Mouse (Mus musculus) gonadal fat pad, adult 2 months (tissue): ENCODE data around the gene Sulf2. TPM values are rescaled to one million over a fixed set of nuclear protein-coding genes. Genes with fewer than 3 reads are reported as not detected.
"Not testable (repeated sequence)": the region's sequence is repeated elsewhere in the genome, so short reads cannot be mapped to it uniquely, and the experiment has no call there.

ENCODE experiments used
- DNase-seq: peaks from one replicate; pipeline ENCODE4 v3.0.0-alpha.2; 2012; ENCODE audit warnings: low read depth
- polyA plus RNA-seq: library from polyadenylated mRNA; depleted of rRNA; stranded (reverse); fragments of >200 nt; gene quantifications from 2 replicates; pipeline ENCODE4 v1.2.3, GENCODE M21; 2012

Sulf2 gene
- polyA plus RNA-seq, 1 experiment: 132 TPM

- DNase-seq: no peak
These were observed 68.8 kb downstream of the Sulf2 start for GRCm38 (mm10) chr2:166086457-166087233.

DNA sequence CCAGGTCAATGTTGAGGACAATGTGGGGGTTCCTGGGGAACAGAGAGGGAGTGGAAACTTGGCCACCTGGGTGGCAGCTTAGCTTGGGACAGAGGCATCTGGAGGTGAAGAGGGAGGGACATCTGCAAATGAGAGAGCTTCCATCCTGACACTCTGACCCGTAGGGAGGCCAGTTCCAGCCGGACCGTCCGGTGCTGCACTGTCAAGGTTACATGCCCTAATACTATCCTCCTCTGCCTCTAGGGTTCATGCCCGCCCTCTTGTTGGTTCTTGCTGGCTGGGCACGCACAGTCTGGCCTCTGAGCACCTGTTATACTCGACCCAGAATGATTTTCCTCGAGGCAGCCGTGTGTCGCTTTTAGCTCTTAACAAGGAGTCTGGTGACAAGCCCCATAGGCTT is 69.7 kb downstream of the Sulf2 start:
- no peak for DNase-seq

- not testable (repeated sequence) for DNase-seq
These were observed 70.5 kb downstream of the Sulf2 start for GRCm38 (mm10) chr2:166084964-166085363.

- DNase-seq: no peak
These were observed 71.4 kb downstream of the Sulf2 start for GRCm38 (mm10) chr2:166084111-166084510.

DNA sequence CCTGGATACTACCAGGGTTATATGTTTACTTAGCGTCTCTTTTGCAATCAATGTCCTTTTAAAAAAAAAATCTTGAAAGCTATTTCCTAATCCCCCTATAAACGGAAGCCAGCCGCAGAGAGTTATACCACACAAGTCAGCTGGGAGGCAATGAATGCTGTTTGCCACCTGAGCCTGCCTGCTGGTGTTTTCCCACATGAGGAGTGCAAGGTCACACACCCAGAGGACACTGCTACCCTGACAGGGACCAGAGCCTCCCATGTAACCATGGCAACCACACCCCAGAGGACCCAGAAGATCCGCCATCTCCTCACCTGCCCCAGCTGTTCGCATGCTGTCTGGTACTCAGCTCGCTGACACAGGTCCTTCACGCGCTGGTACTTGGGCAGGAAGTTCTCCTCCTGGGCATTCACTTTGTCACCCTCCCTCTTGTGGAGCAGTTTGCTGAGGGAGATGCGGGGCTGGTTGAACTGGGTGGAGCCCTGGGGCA is 71.9 kb downstream of the Sulf2 start:
- DNase-seq: no peak

- DNase-seq: no peak
These were observed 72.8 kb downstream of the Sulf2 start for GRCm38 (mm10) chr2:166082661-166083060.

DNA sequence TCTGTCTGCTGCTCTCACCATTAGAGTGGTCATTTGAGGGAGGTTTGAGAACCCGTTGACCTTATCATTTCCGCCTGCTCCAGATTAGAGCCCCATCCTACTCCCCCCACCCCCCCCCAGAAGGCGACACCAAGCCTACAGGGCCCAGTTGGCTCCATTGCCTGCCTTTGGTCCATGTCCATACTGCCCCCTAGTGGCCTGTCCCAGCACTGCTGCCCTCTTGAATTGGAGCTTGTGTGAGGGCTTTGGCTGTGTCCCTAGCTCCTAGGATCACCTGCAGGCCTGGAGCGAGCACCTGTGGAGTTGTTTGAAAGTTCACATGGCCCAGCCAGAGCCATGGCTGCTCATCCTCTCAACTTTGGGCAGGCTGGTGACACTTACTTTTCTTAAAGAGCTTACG is 73.3 kb downstream of the Sulf2 start:
- no peak for DNase-seq

GRCm38 (mm10) chr2:166080967-166081750 is 74.3 kb downstream of the Sulf2 start:
- no peak for DNase-seq

- no peak for DNase-seq
These were observed 75.2 kb downstream of the Sulf2 start for GRCm38 (mm10) chr2:166079961-166080885.

DNA sequence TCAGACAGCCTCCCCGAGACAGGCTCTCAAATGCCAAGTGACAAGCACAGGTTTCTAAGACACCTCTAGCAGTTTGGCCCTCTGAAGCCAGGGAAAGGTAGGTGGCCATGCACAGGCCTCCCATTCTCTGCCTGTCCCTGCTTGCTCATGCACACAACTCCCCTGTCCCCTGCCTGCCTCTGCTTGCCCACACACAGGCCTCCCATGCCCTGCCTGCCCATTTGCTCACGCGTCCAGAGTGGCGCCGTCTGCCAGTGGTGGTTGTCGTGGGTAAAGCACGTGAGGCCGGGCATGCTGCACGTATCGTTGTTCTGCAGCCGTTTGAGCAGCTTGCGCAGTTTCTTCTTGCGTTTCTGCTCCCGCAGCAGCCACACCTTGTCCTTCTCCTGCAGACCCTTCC is 76.2 kb downstream of the Sulf2 start:
- no peak for DNase-seq

GRCm38 (mm10) chr2:166077371-166077770 is 78.1 kb downstream of the Sulf2 start:
- DNase-seq: no peak

- no peak for DNase-seq
These were observed 81.1 kb downstream of the Sulf2 start for GRCm38 (mm10) chr2:166074322-166074721.

GRCm38 (mm10) chr2:166073082-166073481 is 82.4 kb downstream of the Sulf2 start:
- no peak for DNase-seq

DNA sequence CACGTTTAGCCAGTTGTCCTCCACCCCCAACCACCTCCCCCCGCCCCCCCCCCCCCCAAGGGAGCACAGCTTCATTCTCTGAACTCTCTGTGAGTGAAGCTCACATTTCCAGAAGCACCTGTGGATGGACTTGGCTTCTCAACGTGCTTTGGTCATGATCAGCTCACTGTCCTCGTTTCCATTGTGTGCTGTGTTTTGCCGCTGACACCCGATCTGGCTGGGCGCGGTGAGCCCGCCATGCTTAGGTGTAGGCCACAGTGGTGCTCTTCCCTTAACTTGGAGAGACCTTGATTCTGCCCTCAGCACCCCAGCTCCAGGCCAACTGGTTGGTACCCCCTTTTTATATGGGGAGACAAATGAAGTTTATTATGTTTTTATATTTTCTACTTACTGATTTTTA is 83.6 kb downstream of the Sulf2 start:
- DNase-seq: no peak

GRCm38 (mm10) chr2:166071481-166071880 is 84.0 kb downstream of the Sulf2 start:
- DNase-seq: no peak

DNA sequence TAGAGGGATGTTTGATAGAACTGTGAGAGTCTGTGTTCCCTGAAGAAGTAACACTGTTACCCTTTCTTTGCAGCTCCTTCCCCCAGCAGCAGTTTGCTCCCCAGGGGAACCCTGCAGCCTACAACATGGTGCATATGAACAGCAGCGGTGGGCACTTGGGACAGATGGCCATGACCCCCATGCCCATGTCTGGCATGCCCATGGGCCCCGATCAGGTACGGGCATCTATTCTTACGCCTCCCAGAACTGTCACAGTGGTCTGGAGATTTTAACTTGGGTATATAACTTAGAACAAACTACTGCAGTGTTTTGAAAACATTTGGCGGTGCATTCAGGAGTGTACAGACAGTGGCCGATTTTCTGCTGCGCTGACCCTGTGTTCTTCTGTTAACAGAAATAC is 85.7 kb downstream of the Sulf2 start:
- no peak for DNase-seq

DNA sequence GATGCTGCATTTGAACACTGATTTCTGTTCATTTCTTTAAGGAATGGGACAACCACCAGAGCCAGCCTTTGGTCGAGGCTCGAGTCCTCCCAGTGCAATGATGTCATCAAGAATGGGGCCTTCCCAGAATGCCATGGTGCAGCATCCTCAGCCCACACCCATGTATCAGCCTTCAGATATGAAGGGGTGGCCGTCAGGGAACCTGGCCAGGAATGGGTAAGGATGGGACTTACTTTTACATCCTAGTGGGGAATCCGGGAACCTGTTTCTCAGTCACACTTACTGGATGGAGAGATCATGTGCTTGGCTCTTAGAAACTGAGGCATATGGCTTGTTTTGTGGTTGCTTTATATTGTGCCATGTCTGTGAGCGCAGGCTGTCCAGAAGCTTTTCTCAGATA is 86.3 kb downstream of the Sulf2 start:
- DNase-seq: no peak

- no peak for DNase-seq
These were observed 87.2 kb downstream of the Sulf2 start for GRCm38 (mm10) chr2:166068261-166068660.

- no peak for DNase-seq
These were observed 89.0 kb downstream of the Sulf2 start for GRCm38 (mm10) chr2:166066434-166066833.

GRCm38 (mm10) chr2:166062431-166062830 is 93.0 kb downstream of the Sulf2 start:
- no peak for DNase-seq

- no peak for DNase-seq
These were observed 93.5 kb downstream of the Sulf2 start for GRCm38 (mm10) chr2:166062008-166062407.
